Mouse (Mus musculus) hindbrain, embryonic 11.5 days (tissue): Measurements from ENCODE around the gene Nat8f1. TPM values are rescaled to one million over a fixed set of nuclear protein-coding genes. Genes with fewer than 3 reads are reported as not detected.
"Not testable (repeated sequence)": the region's sequence is repeated elsewhere in the genome, so short reads cannot be mapped to it uniquely, and the experiment has no call there.

ENCODE experiments used
- ATAC-seq: fragments of 200-750 bp; cut with Nextera tagmentation; 2 replicates; pipeline ENCODE4 v1.8.0; 2017; ENCODE audit warnings: mild to moderate bottlenecking, moderate TSS enrichment, moderate library complexity; ENCODE audit not compliant: low FRiP score
- DNase-seq: peaks from one replicate; pipeline ENCODE4 v3.0.0-alpha.2; 2015; ENCODE audit warnings: low spot score
- H3K27ac ChIP-seq: fragments of 300-500 bp; sonication (generic); 2 replicates; pipeline ENCODE4 v1.5.1; 2014; ENCODE audit warnings: mild to moderate bottlenecking, low read depth, low read length
- H3K27me3 ChIP-seq: fragments of 300-500 bp; sonication (generic); 2 replicates; pipeline ENCODE4 v1.6.1; 2014; ENCODE audit warnings: mild to moderate bottlenecking, low read length, moderate library complexity, mixed read lengths; ENCODE audit not compliant: control insufficient read depth, insufficient read depth
- H3K36me3 ChIP-seq: fragments of 300-500 bp; sonication (generic); 2 replicates; pipeline ENCODE4 v1.6.1; 2014; ENCODE audit warnings: mild to moderate bottlenecking, low read length, moderate library complexity, mixed read lengths; ENCODE audit not compliant: control insufficient read depth, insufficient read depth
- H3K4me1 ChIP-seq: fragments of 300-500 bp; sonication (generic); replicated peaks from 2 replicates; pipeline ENCODE4 v1.6.1; 2014; ENCODE audit warnings: low read length, mixed read lengths; ENCODE audit not compliant: control insufficient read depth, insufficient read depth
- H3K4me2 ChIP-seq: fragments of 300-500 bp; sonication (generic); replicated peaks from 2 replicates; pipeline ENCODE4 v1.6.1; 2014; ENCODE audit warnings: mild to moderate bottlenecking, low read depth, low read length
- H3K4me3 ChIP-seq: fragments of 300-500 bp; sonication (generic); 2 replicates; pipeline ENCODE4 v1.5.1; 2014; ENCODE audit warnings: low read depth, low read length
- H3K9ac ChIP-seq: fragments of 300-500 bp; sonication (generic); 2 replicates; pipeline ENCODE4 v1.6.1; 2014; ENCODE audit warnings: low read depth, low read length
- H3K9me3 ChIP-seq: fragments of 300-500 bp; sonication (generic); 2 replicates; pipeline ENCODE4 v1.6.1; 2016; ENCODE audit warnings: low read length; ENCODE audit not compliant: control insufficient read depth
- WGBS: fragments of 180-500 bp; shearing (Covaris S2); extraction: QIAGEN DNeasy Blood & Tissue Kit; methylation state at CpG from one replicate; pipeline ENCODE4 v1.1.7; 2014; 5-methylcytosine and 5-hydroxymethylcytosine counted together
- polyA plus RNA-seq: library from polyadenylated mRNA; unstranded; fragments of >200 nt; fragmentation: Nextera tagmentation; extraction: Ambion mirVana; gene quantifications from 2 replicates; pipeline ENCODE4 v1.2.1, GENCODE M21; 2014

The Nat8f1 gene
- polyA plus RNA-seq, 1 experiment from 2014 or later = 6.5 TPM

DNA sequence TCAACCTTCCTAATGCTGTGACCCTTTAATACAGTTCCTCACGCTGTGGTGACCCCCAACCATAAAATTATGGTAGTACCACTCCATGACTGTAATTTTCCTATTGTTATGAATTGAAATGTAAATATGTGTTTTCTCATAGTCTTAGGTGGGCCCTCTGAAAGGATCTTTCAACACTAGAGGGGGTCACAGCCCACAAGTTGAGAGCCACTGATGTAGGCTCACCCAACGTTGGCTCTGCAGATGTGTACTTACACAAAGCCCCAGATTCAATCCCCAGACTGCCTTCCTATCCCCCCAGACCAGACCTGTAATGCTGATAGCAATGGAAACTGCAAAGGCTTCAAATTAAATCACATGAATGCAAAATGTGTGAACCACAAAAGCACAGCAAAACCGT is 20.2 kb upstream of the Nat8f1 start:
- no peaks in the 10 kb centered on the region for H3K4me1 ChIP-seq
- H3K27ac ChIP-seq = no peak overlapping the region
- no peak overlapping the region for H3K9ac ChIP-seq
- WGBS = 72% methylated on average over 3 of the region's 3 CpGs
- H3K4me2 ChIP-seq = no peak overlapping the region
- H3K27me3 ChIP-seq = no peaks in the 10 kb centered on the region
- ATAC-seq (no peak), DNase-seq (no peak)
- H3K4me3 ChIP-seq = no peak overlapping the region
- H3K9me3 ChIP-seq = no peaks in the 10 kb centered on the region
- H3K36me3 ChIP-seq = no peaks in the 10 kb centered on the region

GRCm38 (mm10) chr6:85934047-85934446 is 18.6 kb upstream of the Nat8f1 start:
- Histone ChIP-seq H3K27me3 (no peaks in the 10 kb centered on the region), H3K36me3 (no peaks in the 10 kb centered on the region), H3K9ac (no peak overlapping the region), H3K27ac (no peak overlapping the region), H3K4me2 (no peak overlapping the region), H3K9me3 (no peaks in the 10 kb centered on the region), H3K4me3 (no peak overlapping the region), H3K4me1 (no peaks in the 10 kb centered on the region)
- no peak for DNase-seq
- WGBS = 88% methylated on average over 8 of the region's 8 CpGs
- ATAC-seq = no peak

GRCm38 (mm10) chr6:85929312-85929711 is 13.8 kb upstream of the Nat8f1 start:
- ATAC-seq (no peak), DNase-seq (no peak)
- no peak overlapping the region for H3K9ac ChIP-seq
- H3K4me1 ChIP-seq = no peaks in the 10 kb centered on the region
- H3K4me2 ChIP-seq = no peak overlapping the region
- peaks cover 11% of the 10 kb centered on the region for H3K36me3 ChIP-seq
- no peak overlapping the region for H3K4me3 ChIP-seq
- H3K9me3 ChIP-seq = no peaks in the 10 kb centered on the region
- no peak overlapping the region for H3K27ac ChIP-seq
- H3K27me3 ChIP-seq = no peaks in the 10 kb centered on the region
- 86% methylated on average over 1 of the region's 1 CpGs for WGBS

- Histone ChIP-seq H3K4me3 (no peak overlapping the region), H3K9ac (no peak overlapping the region), H3K27me3 (no peaks in the 10 kb centered on the region), H3K9me3 (no peaks in the 10 kb centered on the region), H3K27ac (no peak overlapping the region), H3K4me1 (no peaks in the 10 kb centered on the region), H3K4me2 (no peak overlapping the region), H3K36me3 (peaks cover 12% of the 10 kb centered on the region)
- WGBS = 92% methylated on average over 9 of the region's 9 CpGs
- DNase-seq = no peak
- no peak for ATAC-seq
Measured at GRCm38 (mm10) chr6:85927476-85928464, 12.3 kb upstream of the Nat8f1 start.

DNA sequence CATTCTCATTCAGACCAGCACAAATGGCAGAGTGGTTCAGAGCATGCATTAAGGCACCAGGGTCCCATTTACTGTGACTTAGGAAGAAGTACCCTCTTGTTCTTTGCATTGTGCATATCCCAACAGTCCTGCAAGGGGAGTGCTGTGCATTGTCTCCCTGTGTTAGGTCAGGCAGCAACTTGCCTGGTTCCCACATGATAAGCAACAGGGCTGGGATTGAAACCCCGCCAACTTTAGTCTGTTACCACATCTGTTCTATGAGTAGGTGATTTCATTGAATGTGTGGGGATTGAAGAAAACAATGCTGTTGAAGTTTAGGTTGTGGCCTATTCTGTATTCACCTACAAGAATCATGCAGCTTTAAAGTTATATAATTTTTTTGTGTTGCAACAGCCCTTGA is 11.2 kb upstream of the Nat8f1 start:
- Histone ChIP-seq H3K4me2 (no peak overlapping the region), H3K9me3 (no peaks in the 10 kb centered on the region), H3K4me1 (no peaks in the 10 kb centered on the region), H3K36me3 (peaks cover 13% of the 10 kb centered on the region), H3K27ac (no peak overlapping the region), H3K27me3 (no peaks in the 10 kb centered on the region), H3K4me3 (no peak overlapping the region), H3K9ac (no peak overlapping the region)
- ATAC-seq = no peak
- WGBS = 93% methylated on average over 1 of the region's 1 CpGs
- DNase-seq = no peak

GRCm38 (mm10) chr6:85923643-85924042 is 8.2 kb upstream of the Nat8f1 start:
- H3K4me2 ChIP-seq = no peak overlapping the region
- H3K9me3 ChIP-seq = no peaks in the 10 kb centered on the region
- no peak overlapping the region for H3K4me3 ChIP-seq
- H3K27me3 ChIP-seq = no peaks in the 10 kb centered on the region
- ATAC-seq (no peak), DNase-seq (no peak)
- no peaks in the 10 kb centered on the region for H3K4me1 ChIP-seq
- peaks cover 13% of the 10 kb centered on the region for H3K36me3 ChIP-seq
- 90% methylated on average over 1 of the region's 1 CpGs for WGBS
- H3K27ac ChIP-seq = no peak overlapping the region
- no peak overlapping the region for H3K9ac ChIP-seq

GRCm38 (mm10) chr6:85919401-85919800 is 3.9 kb upstream of the Nat8f1 start:
- H3K4me1 ChIP-seq = no peaks in the 10 kb centered on the region
- no peaks in the 10 kb centered on the region for H3K9me3 ChIP-seq
- 94% methylated on average over 4 of the region's 4 CpGs for WGBS
- 0 out of 2 replicates have a peak, but pooled peaks cover 2% of the 10 kb centered on the region for H3K36me3 ChIP-seq
- no peaks in the 10 kb centered on the region for H3K27me3 ChIP-seq
- H3K9ac ChIP-seq = no peak overlapping the region
- no peak for ATAC-seq
- DNase-seq = no peak
- H3K4me3 ChIP-seq = no peak overlapping the region
- H3K4me2 ChIP-seq = no peak overlapping the region
- H3K27ac ChIP-seq = no peak overlapping the region

DNA sequence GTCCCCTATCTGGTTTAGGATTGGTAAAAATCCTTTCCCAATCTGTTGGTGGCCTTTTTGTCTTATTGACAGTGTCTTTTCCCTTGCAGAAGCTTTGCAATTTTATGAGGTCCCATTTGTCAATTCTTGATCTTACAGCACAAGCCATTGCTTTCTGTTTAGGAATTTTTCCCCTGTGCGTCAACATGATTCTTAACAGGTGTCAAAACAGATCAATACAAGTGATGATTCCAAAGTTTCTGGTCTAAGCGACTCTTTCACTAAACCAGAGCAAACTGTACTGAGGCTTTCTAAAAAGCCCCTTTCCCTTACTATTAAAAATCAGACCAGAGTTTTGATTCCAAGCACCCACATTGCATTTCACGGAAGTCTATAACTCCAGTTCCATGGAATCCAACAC is 2.9 kb upstream of the Nat8f1 start:
- DNase-seq, ATAC-seq, H3K27me3 ChIP-seq, H3K4me3 ChIP-seq, H3K9ac ChIP-seq, H3K27ac ChIP-seq, H3K9me3 ChIP-seq, H3K36me3 ChIP-seq, H3K4me2 ChIP-seq, H3K4me1 ChIP-seq: not testable (repeated sequence)
- 93% methylated on average over 3 of the region's 3 CpGs for WGBS

GRCm38 (mm10) chr6:85916596-85916995 is 1.1 kb upstream of the Nat8f1 start:
- H3K9ac ChIP-seq = peak overlapping the region; percentile 74
- H3K4me1 ChIP-seq = no peaks in the 10 kb centered on the region
- peak overlapping the region; percentile 70 for H3K4me2 ChIP-seq
- H3K27me3 ChIP-seq = no peaks in the 10 kb centered on the region
- DNase-seq (no peak), ATAC-seq (no peak)
- peak overlapping the region; percentile 68; the same call in 1 of the 2 replicates for H3K27ac ChIP-seq
- H3K9me3 ChIP-seq = no peaks in the 10 kb centered on the region
- H3K4me3 ChIP-seq = peak overlapping the region; percentile 56
- 87% methylated on average over 6 of the region's 6 CpGs for WGBS
- no peaks in the 10 kb centered on the region for H3K36me3 ChIP-seq
